Mouse (Mus musculus): ENCODE results near the gene Rspo3. TPM values are rescaled to one million over a fixed set of nuclear protein-coding genes. Genes with fewer than 3 reads are reported as not detected.
A peak's percentile ranks its signal among the peaks of the same experiment; 100 is the strongest.

The Rspo3 gene
- polyA plus RNA-seq, 1 experiment, result 6.1 TPM

DNA sequence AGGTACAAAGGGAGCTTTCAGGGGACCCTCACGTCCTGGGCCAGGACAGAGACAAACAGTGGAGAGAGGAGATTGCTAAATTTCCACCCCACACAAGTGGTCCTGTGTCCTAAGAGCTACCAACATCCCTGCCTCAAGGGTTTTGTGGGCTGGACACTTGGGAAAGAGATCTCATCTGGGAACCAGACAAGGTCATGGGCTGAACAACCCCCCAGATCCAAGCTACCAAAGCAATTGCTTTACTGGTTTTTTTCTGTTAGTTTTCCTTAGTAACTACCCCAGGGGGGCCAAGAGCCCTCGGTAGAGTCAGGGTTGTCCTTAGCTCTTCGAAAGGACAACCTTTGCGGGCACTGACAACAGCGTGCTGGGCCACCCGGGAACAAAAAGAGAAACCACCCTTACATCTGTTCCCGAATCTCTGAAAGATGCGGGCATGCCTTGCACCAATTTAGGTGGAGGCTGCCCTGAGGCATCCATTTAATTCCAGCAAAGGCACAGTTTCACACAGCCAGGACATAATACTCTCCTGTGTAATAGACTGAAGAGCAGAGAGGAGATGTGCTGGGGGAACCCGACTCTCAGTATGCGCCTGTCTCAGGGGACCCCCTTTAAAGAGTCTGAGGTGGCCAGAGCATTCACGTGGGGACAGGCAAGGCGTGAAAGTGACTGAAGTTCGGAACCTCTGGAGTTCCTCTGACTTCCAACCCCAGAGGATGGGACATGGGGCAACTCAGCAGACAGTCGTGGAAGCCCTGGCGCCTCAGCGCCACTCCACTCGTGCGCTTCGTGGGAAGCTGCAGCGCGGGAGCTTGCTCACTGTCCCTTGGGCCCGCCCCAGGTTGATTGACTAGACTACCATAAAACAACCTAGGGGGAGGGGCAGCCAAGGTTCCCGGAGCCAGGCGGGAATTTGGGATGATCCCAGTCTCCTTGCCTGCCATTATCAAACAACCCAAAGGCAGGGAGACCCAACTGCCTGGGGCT is 1.5 kb downstream of the Rspo3 start:
- Histone ChIP-seq H3K4me3 (ENCODE audit: insufficient read depth, low read length) (peak overlapping the region; percentile 96), H3K27ac (ENCODE audit: insufficient read depth, low read length) (no peak overlapping the region), H3K4me1 (ENCODE audit: control insufficient read depth, insufficient read depth, low read length) (no peaks in the 10 kb centered on the region; the same call in none of the 2 replicates)
- no peak for TF ChIP-seq POLR2A (IDR thresholded peaks at IDR 0.05; ENCODE audit: extremely low read depth, insufficient read depth, low read length)
- TF ChIP-seq CTCF (IDR thresholded peaks at IDR 0.05; ENCODE audit: extremely low read depth, insufficient read depth, low read length), result no peak

DNA sequence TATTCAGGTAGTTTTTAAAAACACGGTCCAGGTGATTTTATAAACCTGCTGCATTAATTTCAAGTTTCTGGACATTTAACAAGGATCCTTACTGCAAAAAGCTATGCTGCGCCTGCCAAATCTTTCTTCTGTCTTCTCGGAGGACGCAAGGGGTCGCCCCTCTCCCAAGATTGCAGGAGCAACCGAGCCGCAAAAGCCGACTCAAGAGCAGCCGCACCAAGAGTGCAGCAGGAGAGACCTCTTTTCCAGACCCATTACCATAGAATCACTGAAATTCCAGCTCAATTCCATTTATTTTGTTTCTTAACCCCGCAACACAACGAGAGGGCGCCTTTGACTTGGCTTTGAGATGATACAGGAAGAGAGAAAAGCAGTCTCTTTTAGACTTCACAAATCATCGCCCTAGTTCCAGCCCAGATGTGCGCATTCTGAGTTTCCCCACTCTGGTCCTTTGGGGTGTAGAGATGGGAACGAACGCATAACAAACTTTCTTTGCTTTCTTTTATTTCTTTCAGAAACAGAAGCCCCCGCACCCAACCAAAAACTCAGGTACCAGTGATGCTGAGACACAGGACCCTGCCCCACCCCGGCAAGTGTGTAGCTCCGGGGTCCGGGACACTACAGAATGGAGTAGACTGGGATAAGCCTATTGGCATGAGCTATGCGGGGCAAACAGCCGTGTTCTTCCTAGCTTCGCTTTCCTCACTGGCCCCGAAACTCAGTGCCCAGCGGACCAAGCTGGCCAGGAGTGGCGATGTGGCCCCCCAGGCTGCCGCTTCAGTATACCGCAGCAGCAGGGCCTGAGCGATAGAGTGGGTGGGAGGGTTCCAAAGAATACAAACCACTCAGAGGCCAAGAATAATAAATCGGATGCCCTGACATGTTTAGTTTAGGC is 2.6 kb downstream of the Rspo3 start:
- TF ChIP-seq POLR2A (IDR thresholded peaks at IDR 0.05; ENCODE audit: extremely low read depth, insufficient read depth, low read length) (no peak), CTCF (IDR thresholded peaks at IDR 0.05; ENCODE audit: extremely low read depth, insufficient read depth, low read length) (peak; percentile 72)
- Histone ChIP-seq H3K4me1 (ENCODE audit: control insufficient read depth, insufficient read depth, low read length) (no peaks in the 10 kb centered on the region; the same call in none of the 2 replicates), H3K4me3 (ENCODE audit: insufficient read depth, low read length) (peak overlapping the region; percentile 96), H3K27ac (ENCODE audit: insufficient read depth, low read length) (no peak overlapping the region)

DNA sequence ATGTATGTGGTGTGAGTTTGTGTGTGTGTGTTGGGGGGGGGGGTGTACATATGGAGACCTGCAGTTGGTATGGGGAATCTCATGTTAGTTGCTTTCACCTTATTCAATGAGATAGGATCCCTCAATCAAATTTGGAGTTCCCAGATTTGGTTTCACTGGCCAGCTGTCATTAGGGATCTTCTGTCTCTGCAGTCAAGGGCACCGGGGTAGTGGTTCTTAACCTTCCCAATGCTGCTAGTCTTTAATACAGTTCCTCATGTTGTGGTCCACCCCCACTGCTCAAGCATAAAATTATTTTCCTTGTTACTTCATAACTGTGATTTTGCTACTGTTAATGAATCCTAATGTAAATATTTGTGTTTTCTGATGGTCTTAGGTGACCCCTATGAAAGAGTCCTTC is 22.1 kb downstream of the Rspo3 start:
- no peak overlapping the region for H3K27ac ChIP-seq (ENCODE audit: insufficient read depth, low read length)
- TF ChIP-seq CTCF (IDR thresholded peaks at IDR 0.05; ENCODE audit: extremely low read depth, insufficient read depth, low read length) (no peak), POLR2A (IDR thresholded peaks at IDR 0.05; ENCODE audit: extremely low read depth, insufficient read depth, low read length) (no peak)
- no peaks in the 10 kb centered on the region for H3K4me1 ChIP-seq (ENCODE audit: control insufficient read depth, insufficient read depth, low read length)
- no peak overlapping the region for H3K4me3 ChIP-seq (ENCODE audit: insufficient read depth, low read length)

DNA sequence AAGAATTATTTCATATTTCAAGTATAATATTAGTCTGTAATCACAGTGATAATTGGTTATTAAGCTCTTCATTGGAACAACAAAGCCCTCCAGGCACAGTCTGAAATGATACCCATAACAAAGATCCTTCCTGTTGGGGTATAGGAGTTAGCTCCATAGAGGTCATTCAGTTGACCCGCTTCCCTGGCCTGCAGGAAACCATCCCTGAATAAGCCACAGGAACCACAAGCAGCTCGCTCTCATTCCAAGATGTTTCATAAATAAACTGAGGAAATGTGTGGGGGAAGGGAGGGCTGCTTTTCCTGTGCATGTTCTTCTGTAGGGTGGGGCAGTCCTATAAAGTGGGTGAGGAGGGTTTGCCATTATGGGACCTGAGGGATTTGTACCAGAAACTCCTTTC is 27.5 kb downstream of the Rspo3 start:
- H3K4me3 ChIP-seq (ENCODE audit: insufficient read depth, low read length), result no peak overlapping the region
- no peak for TF ChIP-seq CTCF (IDR thresholded peaks at IDR 0.05; ENCODE audit: extremely low read depth, insufficient read depth, low read length)
- TF ChIP-seq POLR2A (IDR thresholded peaks at IDR 0.05; ENCODE audit: extremely low read depth, insufficient read depth, low read length), result no peak
- no peak overlapping the region for H3K27ac ChIP-seq (ENCODE audit: insufficient read depth, low read length)
- no peaks in the 10 kb centered on the region for H3K4me1 ChIP-seq (ENCODE audit: control insufficient read depth, insufficient read depth, low read length)

DNA sequence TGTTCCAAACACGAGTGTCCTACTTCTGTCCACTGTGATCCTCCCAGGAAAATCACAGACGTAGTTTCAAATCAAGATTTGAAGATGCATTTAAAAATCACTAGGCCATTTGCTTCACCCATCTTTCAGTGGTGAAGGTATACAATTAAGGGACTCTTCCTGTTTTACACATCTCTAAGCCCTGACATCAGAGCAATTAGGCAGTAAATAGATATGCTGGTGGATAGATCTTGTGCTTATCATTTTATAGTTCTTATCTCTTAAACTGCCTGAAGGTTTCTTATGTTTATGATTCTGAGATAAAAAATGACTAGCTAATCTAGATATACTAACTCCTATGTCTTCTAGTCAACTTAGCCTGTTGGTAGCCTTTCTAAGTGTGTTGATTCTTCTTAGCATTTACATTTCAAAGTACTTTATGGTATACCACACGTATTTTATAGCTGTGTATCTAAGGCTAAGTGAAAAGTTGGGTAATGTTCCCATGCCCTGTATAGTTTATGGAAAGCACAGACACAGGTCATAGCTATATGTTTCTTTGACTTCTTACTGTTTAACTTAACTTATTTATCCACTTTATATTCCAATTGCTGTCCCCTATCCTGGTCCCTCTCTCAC is 38.4 kb downstream of the Rspo3 start:
- TF ChIP-seq POLR2A (IDR thresholded peaks at IDR 0.05; ENCODE audit: extremely low read depth, insufficient read depth, low read length), result no peak
- no peak for TF ChIP-seq CTCF (IDR thresholded peaks at IDR 0.05; ENCODE audit: extremely low read depth, insufficient read depth, low read length)
- Histone ChIP-seq H3K4me3 (ENCODE audit: insufficient read depth, low read length) (no peak overlapping the region), H3K27ac (ENCODE audit: insufficient read depth, low read length) (no peak overlapping the region), H3K4me1 (ENCODE audit: control insufficient read depth, insufficient read depth, low read length) (no peaks in the 10 kb centered on the region)

DNA sequence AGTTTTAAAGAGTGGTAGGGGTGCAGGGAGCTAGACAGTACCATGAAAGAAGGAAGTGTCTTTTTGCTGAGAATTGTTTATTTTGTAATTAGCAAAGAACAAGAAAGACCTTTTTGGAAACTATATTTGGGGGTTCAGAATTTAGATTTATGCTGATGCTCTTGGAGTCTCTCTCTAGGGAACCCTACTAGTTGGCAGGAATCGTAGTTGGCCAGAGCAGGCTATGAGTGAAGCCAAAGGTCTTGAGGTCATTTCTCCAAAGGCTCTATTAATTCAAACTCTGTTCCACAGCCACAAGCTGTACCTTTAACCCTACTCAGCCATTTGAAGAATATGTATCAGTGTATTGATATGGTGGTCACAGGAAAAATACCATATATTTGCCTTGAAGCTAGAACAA is 41.7 kb downstream of the Rspo3 start:
- no peak for TF ChIP-seq POLR2A (IDR thresholded peaks at IDR 0.05; ENCODE audit: extremely low read depth, insufficient read depth, low read length)
- TF ChIP-seq CTCF (IDR thresholded peaks at IDR 0.05; ENCODE audit: extremely low read depth, insufficient read depth, low read length), result no peak

DNA sequence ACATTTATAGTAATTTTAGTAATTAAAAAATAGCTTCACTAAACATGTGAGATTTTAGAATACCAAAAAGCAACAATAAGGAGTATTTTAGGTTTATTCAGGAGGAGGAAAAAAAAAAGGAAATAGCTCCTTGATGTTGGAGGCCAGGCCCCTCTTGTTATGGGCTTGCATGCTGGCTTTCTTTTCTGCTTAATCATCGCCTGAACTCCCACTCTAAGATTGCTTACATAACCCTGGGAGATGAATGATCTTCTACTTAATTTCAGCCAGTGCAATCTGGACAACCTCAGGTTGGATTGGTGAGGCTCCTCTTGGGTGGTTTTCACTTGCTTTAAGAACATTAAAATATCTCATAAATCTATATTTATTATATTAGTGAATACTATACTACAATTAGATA is 54.7 kb downstream of the Rspo3 start:
- Histone ChIP-seq H3K27ac (ENCODE audit: insufficient read depth, low read length) (no peak overlapping the region), H3K4me3 (ENCODE audit: insufficient read depth, low read length) (no peak overlapping the region), H3K4me1 (ENCODE audit: control insufficient read depth, insufficient read depth, low read length) (no peaks in the 10 kb centered on the region)
- TF ChIP-seq POLR2A (IDR thresholded peaks at IDR 0.05; ENCODE audit: extremely low read depth, insufficient read depth, low read length), result no peak
- TF ChIP-seq CTCF (IDR thresholded peaks at IDR 0.05; ENCODE audit: extremely low read depth, insufficient read depth, low read length), result no peak

More for the DNA sequence above, 41.7 kb downstream of the Rspo3 start:
- Histone ChIP-seq H3K4me1 (ENCODE audit: control insufficient read depth, insufficient read depth, low read length) (no peaks in the 10 kb centered on the region), H3K4me3 (ENCODE audit: insufficient read depth, low read length) (no peak overlapping the region), H3K27ac (ENCODE audit: insufficient read depth, low read length) (no peak overlapping the region)

DNA sequence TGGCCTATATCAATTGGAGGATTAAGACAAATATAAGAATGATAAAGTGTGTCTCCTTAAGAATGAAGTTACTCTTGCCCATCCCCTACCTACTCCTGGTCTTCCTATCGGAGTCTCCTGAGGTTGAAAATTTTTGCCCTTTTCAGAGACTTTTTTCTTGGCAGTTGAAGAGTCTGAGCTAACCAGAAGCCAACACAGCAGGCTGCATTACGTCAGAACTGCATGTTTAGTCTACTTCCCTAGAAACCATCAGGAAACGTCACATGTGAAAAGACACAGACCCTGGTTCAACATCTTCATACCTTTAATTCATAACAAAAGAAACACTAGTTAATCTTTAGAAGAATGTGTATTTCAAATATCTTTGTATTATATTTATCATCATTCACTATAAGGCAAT is 56.3 kb downstream of the Rspo3 start:
- no peak overlapping the region for H3K4me3 ChIP-seq (ENCODE audit: insufficient read depth, low read length)
- no peaks in the 10 kb centered on the region for H3K4me1 ChIP-seq (ENCODE audit: control insufficient read depth, insufficient read depth, low read length)

DNA sequence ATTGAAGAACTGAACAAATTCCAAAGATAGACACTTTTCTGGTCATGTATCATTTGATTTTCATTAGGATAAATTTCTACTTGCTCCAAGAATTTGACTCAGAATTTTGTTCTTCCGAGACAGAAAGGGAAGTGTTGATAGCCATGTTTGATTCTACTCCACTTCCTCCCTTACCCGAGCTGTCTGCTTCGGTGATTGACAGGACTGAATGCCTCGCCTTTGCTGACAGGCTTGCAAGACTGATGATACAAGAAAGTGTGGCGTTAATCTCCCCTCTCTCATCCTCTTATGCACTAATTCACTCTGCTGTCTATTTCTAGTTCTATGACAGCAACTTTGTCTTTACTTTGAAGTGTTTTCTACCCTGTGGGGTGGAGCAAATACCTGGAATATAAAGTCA is 65.2 kb downstream of the Rspo3 start:
- no peak overlapping the region for H3K4me3 ChIP-seq (ENCODE audit: insufficient read depth, low read length)
- TF ChIP-seq POLR2A (IDR thresholded peaks at IDR 0.05; ENCODE audit: extremely low read depth, insufficient read depth, low read length) (no peak), CTCF (IDR thresholded peaks at IDR 0.05; ENCODE audit: extremely low read depth, insufficient read depth, low read length) (no peak)
- H3K4me1 ChIP-seq (ENCODE audit: control insufficient read depth, insufficient read depth, low read length), result no peaks in the 10 kb centered on the region
- H3K27ac ChIP-seq (ENCODE audit: insufficient read depth, low read length), result no peak overlapping the region

More for the DNA sequence above, 56.3 kb downstream of the Rspo3 start:
- no peak overlapping the region for H3K27ac ChIP-seq (ENCODE audit: insufficient read depth, low read length)
- TF ChIP-seq POLR2A (IDR thresholded peaks at IDR 0.05; ENCODE audit: extremely low read depth, insufficient read depth, low read length) (no peak), CTCF (IDR thresholded peaks at IDR 0.05; ENCODE audit: extremely low read depth, insufficient read depth, low read length) (no peak)

All from cortical plate, adult 2 months (tissue).